Mouse (Mus musculus) G1E (cell line): ENCODE data around the gene Cfap99. TPM values are rescaled to one million over a fixed set of nuclear protein-coding genes. Genes with fewer than 3 reads are reported as not detected.

Experiments
- ATAC-seq: 2 replicates; pipeline ENCODE4 v1.8.0; 2016; ENCODE audit warnings: mild to moderate bottlenecking; ENCODE audit not compliant: insufficient number of reproducible peaks, poor library complexity, low FRiP score, severe bottlenecking; ENCODE audit errors: extremely low read depth
- DNase-seq: peaks from one replicate; pipeline ENCODE4 v3.0.0; 2012; ENCODE audit warnings: low spot score
- H3K27me3 ChIP-seq: 2 replicates; pipeline ENCODE4 v1.6.1; 2012; ENCODE audit warnings: mild to moderate bottlenecking, low read length, inconsistent platforms; ENCODE audit not compliant: insufficient read depth
- H3K36me3 ChIP-seq: replicated peaks from 2 replicates; pipeline ENCODE3; 2012; ENCODE audit warnings: mild to moderate bottlenecking, inconsistent platforms
- H3K4me1 ChIP-seq: 2 replicates; pipeline ENCODE4 v1.6.1; 2012; ENCODE audit warnings: low read depth, low read length, inconsistent platforms, mixed read lengths; ENCODE audit not compliant: insufficient read depth
- H3K4me3 ChIP-seq: 2 replicates; pipeline ENCODE4 v1.5.1; 2012; ENCODE audit warnings: low read depth, mild to moderate bottlenecking, inconsistent platforms, low read length, moderate library complexity, mixed read lengths
- H3K9me3 ChIP-seq: replicated peaks from 2 replicates; pipeline ENCODE4 v1.6.1; 2012; ENCODE audit warnings: inconsistent platforms
- CTCF ChIP-seq: IDR thresholded peaks from 2 replicates; pipeline ENCODE4 v1.5.1; 2012; ENCODE audit warnings: low read depth, low read length, inconsistent platforms, mixed read lengths
- GATA1 ChIP-seq: IDR thresholded peaks from 2 replicates; pipeline ENCODE4 v1.6.1; 2012; ENCODE audit warnings: borderline replicate concordance, low read length, inconsistent platforms, mixed read lengths
- GATA2 ChIP-seq: IDR thresholded peaks from 2 replicates; pipeline ENCODE4 v1.6.1; 2012; ENCODE audit warnings: low read depth, low read length, inconsistent platforms, borderline replicate concordance
- POLR2AphosphoS5 ChIP-seq: IDR thresholded peaks from 2 replicates; pipeline ENCODE4 v1.6.1; 2012; ENCODE audit warnings: low read depth, low read length, inconsistent platforms; ENCODE audit not compliant: insufficient replicate concordance
- TAL1 ChIP-seq: conservative IDR thresholded peaks from 2 replicates; pipeline ENCODE4 v1.6.1; 2012; ENCODE audit warnings: low read depth, low read length, inconsistent platforms, mixed read lengths
- polyA plus RNA-seq: library from polyadenylated mRNA; stranded (reverse); fragments of >175 nt; gene quantifications from 2 replicates; pipeline ENCODE4 v1.2.3, GENCODE M21; 2012
- total RNA-seq, 2 experiments: library from RNA; stranded (forward) in 1 of 2; stranded (reverse) in 1 of 2; fragments of 200-1000 nt in 1 of 2; fragments of >200 nt in 1 of 2; fragmentation: Nextera tagmentation in 1 of 2; gene quantifications; 2 replicates each; pipeline ENCODE4 v1.2.3; 2014 to 2017

Cfap99 gene
- total and polyA plus RNA-seq, 3 experiments, result not detected

DNA sequence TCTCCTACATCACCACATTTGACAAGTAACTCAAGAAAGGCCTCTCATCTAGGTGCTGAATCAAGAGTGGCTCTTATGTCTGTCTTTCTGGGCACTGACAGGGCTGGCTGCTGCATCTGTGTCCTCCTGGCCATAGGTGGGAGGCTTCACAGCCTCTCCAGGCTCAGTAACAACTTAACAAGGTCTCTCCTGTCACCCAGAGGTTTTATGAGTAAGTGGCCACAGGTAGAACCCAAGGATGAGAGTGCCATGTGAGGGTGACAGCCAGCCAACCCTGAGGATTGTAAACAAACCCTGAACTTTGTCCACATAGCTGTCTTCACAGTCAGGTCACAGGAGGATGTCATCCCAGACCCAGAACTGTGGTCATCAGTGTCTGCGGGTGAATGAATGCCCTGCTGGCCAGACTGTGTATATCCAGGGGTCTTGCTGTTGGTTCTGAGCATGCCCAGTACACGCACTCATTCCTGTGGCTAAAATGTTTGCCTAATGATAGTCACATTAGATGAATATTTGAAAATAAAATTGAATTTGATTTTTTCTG, 31.2 kb downstream of the Cfap99 start:
- H3K27me3 ChIP-seq, result peaks cover 31% of the 10 kb centered on the region
- no peaks in the 10 kb centered on the region for H3K36me3 ChIP-seq
- H3K4me1 ChIP-seq, result no peaks in the 10 kb centered on the region
- ATAC-seq (no peak), DNase-seq (no peak)
- no peaks in the 10 kb centered on the region for H3K9me3 ChIP-seq
- no peak overlapping the region for H3K4me3 ChIP-seq
- no peak for TF ChIP-seq TAL1
- TF ChIP-seq GATA1, result no peak
- no peak for TF ChIP-seq GATA2
- no peak for TF ChIP-seq CTCF
- TF ChIP-seq POLR2AphosphoS5, result no peak

DNA sequence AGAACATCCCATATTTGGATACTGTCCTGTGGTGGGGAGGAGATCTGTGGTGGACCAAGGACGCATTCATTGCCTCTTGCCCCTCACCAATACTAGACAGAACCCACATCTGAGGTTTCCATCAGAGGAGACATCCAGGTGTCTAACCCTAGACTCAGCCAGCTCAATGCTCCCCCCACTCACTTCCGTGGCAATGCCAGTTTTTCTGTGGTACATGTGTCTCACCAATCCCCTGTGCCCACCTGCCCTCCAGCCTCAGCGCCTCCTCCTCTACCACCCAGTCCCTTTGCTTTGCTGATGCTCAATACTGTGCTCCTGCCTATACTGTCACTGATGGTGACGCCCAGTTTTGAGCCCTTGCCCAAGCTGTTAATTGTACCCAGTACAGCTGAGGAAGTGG, 32.8 kb downstream of the Cfap99 start:
- Histone ChIP-seq H3K4me3 (no peak overlapping the region), H3K36me3 (no peaks in the 10 kb centered on the region), H3K4me1 (no peaks in the 10 kb centered on the region), H3K27me3 (peaks cover 38% of the 10 kb centered on the region), H3K9me3 (no peaks in the 10 kb centered on the region)
- no peak for ATAC-seq
- TF ChIP-seq CTCF, result no peak
- no peak for TF ChIP-seq TAL1
- TF ChIP-seq GATA2, result no peak
- TF ChIP-seq POLR2AphosphoS5, result no peak
- no peak for TF ChIP-seq GATA1
- no peak for DNase-seq

DNA sequence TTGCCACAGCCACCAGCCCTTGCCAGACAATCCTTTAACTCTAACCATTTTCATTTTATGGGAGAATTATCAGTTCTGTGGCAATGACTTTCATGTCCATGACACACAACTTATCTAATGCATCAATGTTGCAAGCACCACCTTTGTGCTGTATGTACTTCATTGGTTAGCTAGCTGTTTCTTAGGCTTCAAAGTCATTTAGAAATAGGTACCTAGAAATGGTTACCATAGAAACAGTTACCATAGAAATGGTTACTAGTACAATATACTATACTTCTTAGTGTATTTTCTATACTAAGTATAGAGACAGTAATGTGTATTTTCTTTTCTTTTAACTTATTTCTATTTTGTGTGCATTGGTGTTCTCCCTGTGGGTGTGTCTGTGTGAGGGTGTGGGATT, 36.9 kb downstream of the Cfap99 start:
- TF ChIP-seq POLR2AphosphoS5 (no peak), CTCF (no peak), TAL1 (no peak), GATA2 (no peak), GATA1 (no peak)
- DNase-seq (no peak), ATAC-seq (no peak)
- no peak overlapping the region for H3K4me3 ChIP-seq
- peaks cover 57% of the 10 kb centered on the region for H3K27me3 ChIP-seq
- H3K9me3 ChIP-seq, result peaks cover 3% of the 10 kb centered on the region; the same call in 1 of the 2 replicates
- H3K36me3 ChIP-seq, result no peaks in the 10 kb centered on the region
- H3K4me1 ChIP-seq, result peaks cover 2% of the 10 kb centered on the region; the same call in 1 of the 2 replicates

DNA sequence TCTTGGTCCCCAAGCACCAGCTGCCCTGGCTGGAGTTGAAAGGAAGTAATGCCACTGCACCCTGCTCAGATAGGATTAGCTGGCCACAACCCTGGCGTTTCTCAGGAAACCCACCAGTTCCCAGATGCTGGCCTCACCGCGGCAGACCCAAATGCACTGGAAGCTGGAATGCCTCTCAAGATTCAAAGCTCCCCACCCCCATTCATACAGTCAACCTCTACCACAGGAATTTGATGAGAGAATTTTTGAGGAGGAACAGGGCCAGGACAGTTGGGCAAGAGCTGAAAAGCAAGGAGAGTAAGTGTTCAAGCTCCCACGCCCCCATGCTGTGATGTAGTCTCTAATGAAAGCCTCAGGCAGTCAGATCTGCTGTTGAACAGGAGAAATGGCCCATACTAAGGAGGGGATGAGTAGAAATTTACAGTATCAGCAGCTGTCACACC, 37.9 kb downstream of the Cfap99 start:
- TF ChIP-seq POLR2AphosphoS5 (no peak), GATA1 (no peak), GATA2 (no peak), TAL1 (no peak), CTCF (no peak)
- ATAC-seq (no peak), DNase-seq (no peak)
- Histone ChIP-seq H3K9me3 (peaks cover 6% of the 10 kb centered on the region), H3K36me3 (peaks cover 5% of the 10 kb centered on the region), H3K4me1 (peaks cover 2% of the 10 kb centered on the region; the same call in 1 of the 2 replicates), H3K27me3 (peaks cover 54% of the 10 kb centered on the region), H3K4me3 (no peak overlapping the region)

DNA sequence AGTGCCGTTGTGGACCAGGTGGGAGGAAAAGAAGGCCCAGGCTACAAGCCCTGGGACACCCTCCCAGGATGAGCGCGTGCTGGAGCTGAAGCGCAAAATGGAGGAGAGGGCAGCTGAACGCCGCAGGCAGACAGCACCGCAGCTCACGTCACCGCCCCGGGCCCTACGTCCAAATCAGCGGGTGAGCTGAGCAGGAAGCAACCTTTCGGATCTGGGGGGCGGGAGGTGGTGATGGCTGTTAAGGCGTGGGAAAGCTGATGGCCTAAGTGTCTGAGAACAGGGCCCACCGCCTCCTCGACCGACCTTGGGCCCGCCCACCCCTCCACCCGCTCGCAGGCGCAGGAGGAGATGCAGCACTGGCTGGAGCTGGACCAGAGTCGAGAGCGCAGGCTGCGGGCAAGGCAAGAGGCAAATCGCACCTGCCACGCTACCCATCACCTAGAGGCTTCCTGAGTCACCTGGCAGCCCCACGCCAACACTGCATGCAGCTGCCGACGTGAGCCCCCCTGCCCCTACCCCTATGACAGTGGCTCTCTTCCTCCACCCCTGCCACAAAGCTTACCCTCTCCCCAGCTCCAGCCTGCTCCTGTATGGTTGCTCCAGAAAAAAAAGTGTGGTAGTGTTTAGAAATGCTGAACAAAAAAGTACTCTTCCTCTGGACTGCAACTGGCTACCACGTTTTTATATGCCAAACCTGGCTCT, 38.6 kb downstream of the Cfap99 start:
- no peak overlapping the region for H3K4me3 ChIP-seq
- DNase-seq (no peak), ATAC-seq (no peak)
- peaks cover 6% of the 10 kb centered on the region for H3K9me3 ChIP-seq
- H3K27me3 ChIP-seq, result peaks cover 52% of the 10 kb centered on the region
- peaks cover 10% of the 10 kb centered on the region for H3K36me3 ChIP-seq
- H3K4me1 ChIP-seq, result peaks cover 2% of the 10 kb centered on the region; the same call in 1 of the 2 replicates
- TF ChIP-seq GATA2 (no peak), CTCF (no peak), GATA1 (no peak), POLR2AphosphoS5 (no peak), TAL1 (no peak)

DNA sequence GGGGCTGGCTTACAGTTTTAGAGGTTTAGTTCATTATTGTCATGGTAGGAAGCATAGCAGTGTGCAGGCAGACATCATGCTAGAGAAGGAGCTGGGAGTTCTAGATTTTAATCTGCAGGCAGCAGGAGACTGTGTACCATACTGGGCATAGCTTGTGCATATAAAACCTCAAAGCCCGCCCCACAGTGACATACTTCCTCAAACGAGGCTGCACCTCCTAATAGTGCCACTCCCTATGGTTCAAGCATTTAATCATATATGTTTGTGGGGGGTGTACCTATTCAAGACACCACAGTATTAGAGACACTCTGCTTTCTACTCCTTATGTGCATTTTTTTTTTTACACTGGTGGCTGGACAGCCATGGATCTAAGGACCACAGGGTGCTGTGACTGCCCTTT, 41.7 kb downstream of the Cfap99 start:
- no peak for TF ChIP-seq TAL1
- TF ChIP-seq GATA1, result no peak
- no peak for TF ChIP-seq GATA2
- TF ChIP-seq POLR2AphosphoS5, result no peak
- TF ChIP-seq CTCF, result no peak
- H3K36me3 ChIP-seq, result peaks cover 18% of the 10 kb centered on the region
- peaks cover 6% of the 10 kb centered on the region for H3K9me3 ChIP-seq
- H3K27me3 ChIP-seq, result peaks cover 24% of the 10 kb centered on the region
- DNase-seq, result no peak
- ATAC-seq, result no peak
- H3K4me3 ChIP-seq, result no peak overlapping the region
- H3K4me1 ChIP-seq, result peaks cover 7% of the 10 kb centered on the region
